ENCODE assay signal across 7 mouse cellular contexts in genomic region chr11:107188565-107189552, GRCm38 (mm10). TPM values are rescaled to one million over a fixed set of nuclear protein-coding genes. Genes with fewer than 3 reads are reported as not detected.
DNase-seq lines count a peak whose midpoint lies in the region; ATAC-seq lines count a peak whose summit lies in the region.

TSS of gene Nol11 (minus strand) at chr11:107189381.

- H3K9ac ChIP-seq in embryonic facial prominence, embryonic 12.5 days: peak within 1 kb of the TSS; percentile 81
- H3K9ac ChIP-seq in limb, embryonic 11.5 days (ENCODE audit: low read length): peak within 1 kb of the TSS; percentile 89
- peak within 1 kb of the TSS; percentile 90 for H3K9ac ChIP-seq in midbrain, embryonic 14.5 days (replicated peaks; ENCODE audit: low read length)

- under 1% methylated on average over 62 of the region's 62 CpGs for WGBS in embryonic facial prominence, embryonic 12.5 days
- under 1% methylated on average over 62 of the region's 62 CpGs for WGBS in limb, embryonic 11.5 days
- under 1% methylated on average over 62 of the region's 62 CpGs for WGBS in midbrain, embryonic 14.5 days

- no peaks in the 10 kb centered on the region for H3K9me3 ChIP-seq in embryonic facial prominence, embryonic 12.5 days
- no peaks in the 10 kb centered on the region for H3K9me3 ChIP-seq in limb, embryonic 11.5 days (ENCODE audit: control insufficient read depth, low read length)
- no peaks in the 10 kb centered on the region for H3K9me3 ChIP-seq in midbrain, embryonic 14.5 days (ENCODE audit: control insufficient read depth, low read length)

- no peaks in the 10 kb centered on the region for H3K27me3 ChIP-seq in embryonic facial prominence, embryonic 12.5 days
- H3K27me3 ChIP-seq in limb, embryonic 11.5 days (ENCODE audit: control insufficient read depth, insufficient read depth, low read length): no peaks in the 10 kb centered on the region
- H3K27me3 ChIP-seq in midbrain, embryonic 14.5 days (ENCODE audit: control insufficient read depth, insufficient read depth, low read length): no peaks in the 10 kb centered on the region

- H3K4me1 ChIP-seq in embryonic facial prominence, embryonic 12.5 days: peaks cover 8% of the 10 kb centered on the region
- H3K4me1 ChIP-seq in limb, embryonic 11.5 days (ENCODE audit: control insufficient read depth, insufficient read depth, low read length): 0 out of 2 replicates have a peak, but pooled peaks cover 2% of the 10 kb centered on the region
- H3K4me1 ChIP-seq in midbrain, embryonic 14.5 days (ENCODE audit: control insufficient read depth, insufficient read depth, low read length): peaks cover 5% of the 10 kb centered on the region

- DNase-seq in adrenal gland, postnatal 25 days: peak; percentile 98
- DNase-seq in heart, adult 11 months: peak; percentile 100
- peak; percentile 100 for DNase-seq in kidney, adult 18-20 months
- peak; percentile 100 for DNase-seq in limb, embryonic 11.5 days (ENCODE audit: low spot score)
- DNase-seq in midbrain, embryonic 14.5 days: peak; percentile 99
- peak; percentile 97 to 98 for DNase-seq in spleen, adult 18-20 months

- H3K4me3 ChIP-seq in embryonic facial prominence, embryonic 12.5 days: peak within 1 kb of the TSS; percentile 78
- peak within 1 kb of the TSS; percentile 91 for H3K4me3 ChIP-seq in limb, embryonic 11.5 days (ENCODE audit: low read depth, low read length)
- peak within 1 kb of the TSS; percentile 93 for H3K4me3 ChIP-seq in midbrain, embryonic 14.5 days (replicated peaks; ENCODE audit: low read depth, low read length)

- peak; percentile 76 for ATAC-seq in embryonic facial prominence, embryonic 12.5 days (ENCODE audit: insufficient number of reproducible peaks, insufficient read depth, low FRiP score, low TSS enrichment)
- peak; percentile 92 for ATAC-seq in limb, embryonic 11.5 days (ENCODE audit: insufficient number of reproducible peaks, low FRiP score, low TSS enrichment, low read depth)
- peak; percentile 96 for ATAC-seq in midbrain, embryonic 14.5 days (ENCODE audit: low FRiP score, low TSS enrichment)

- peak within 1 kb of the TSS; percentile 48; the same call in 1 of the 2 replicates for H3K27ac ChIP-seq in embryonic facial prominence, embryonic 12.5 days
- H3K27ac ChIP-seq in limb, embryonic 11.5 days (replicated peaks; ENCODE audit: low read depth, low read length): no peak within 1 kb of the TSS; the same call in 1 of the 2 replicates
- peak within 1 kb of the TSS; percentile 73 for H3K27ac ChIP-seq in midbrain, embryonic 14.5 days (replicated peaks; ENCODE audit: low read depth, low read length)

- H3K36me3 ChIP-seq in embryonic facial prominence, embryonic 12.5 days: peaks cover 24% of the 10 kb centered on the region
- H3K36me3 ChIP-seq in limb, embryonic 11.5 days (ENCODE audit: control insufficient read depth, insufficient read depth, low read length): peaks cover 8% of the 10 kb centered on the region
- peaks cover 24% of the 10 kb centered on the region for H3K36me3 ChIP-seq in midbrain, embryonic 14.5 days (ENCODE audit: control insufficient read depth, insufficient read depth, low read length)

- H3K4me2 ChIP-seq in embryonic facial prominence, embryonic 12.5 days (replicated peaks): peak within 1 kb of the TSS; percentile 76
- peak within 1 kb of the TSS; percentile 82 for H3K4me2 ChIP-seq in limb, embryonic 11.5 days (ENCODE audit: low read depth, severe bottlenecking)
- peak within 1 kb of the TSS; percentile 81 for H3K4me2 ChIP-seq in midbrain, embryonic 14.5 days (ENCODE audit: low read length)

RNA-seq across cellular contexts. Expression of gene Nol11, which starts in this region (rescaled TPM):
- total RNA-seq in adrenal gland, postnatal 25 days (2021): 21.6 and 23.2 TPM in 2 replicates
- polyA plus RNA-seq in embryonic facial prominence, embryonic 12.5 days (2016; fragmentation: Nextera tagmentation; extraction: Ambion mirVana): 65.2 and 69.5 TPM in 2 replicates
- 72.9 and 74.5 TPM in 2 replicates for polyA plus RNA-seq in limb, embryonic 11.5 days (2014; fragmentation: Nextera tagmentation; extraction: Ambion mirVana)
- 43.3 and 57.7 TPM in 2 replicates for polyA plus RNA-seq in midbrain, embryonic 14.5 days (2014; fragmentation: Nextera tagmentation; extraction: Ambion mirVana)
